Mouse (Mus musculus) layer of hippocampus, adult 18-20 months (tissue): ENCODE data around the gene Mybph. TPM values are rescaled to one million over a fixed set of nuclear protein-coding genes. Genes with fewer than 3 reads are reported as not detected.
"Not testable (repeated sequence)": the region's sequence is repeated elsewhere in the genome, so short reads cannot be mapped to it uniquely, and the experiment has no call there.

Experiments used
- DNase-seq, 2 experiments: peaks; one replicate each; pipeline ENCODE4 v3.0.0; 2022; ENCODE audit warnings: low spot score in 2 of 2
- total RNA-seq, 2 experiments: library from RNA; stranded (reverse); gene quantifications; 2 replicates each; pipeline ENCODE4 v1.2.3; 2021

The Mybph gene
- total RNA-seq, 2 experiments from 2014 or later = not detected

GRCm38 (mm10) chr1:134232326-134232725, 39.1 kb downstream of the Mybph start:
- no peak for DNase-seq

- DNase-seq = peak; percentile 52 to 71
Measured at GRCm38 (mm10) chr1:134232778-134233531, 39.7 kb downstream of the Mybph start.

GRCm38 (mm10) chr1:134233681-134234454, 40.6 kb downstream of the Mybph start:
- DNase-seq = no peak

- peak; percentile 67 to 83 for DNase-seq
Measured at GRCm38 (mm10) chr1:134234455-134235390, 41.5 kb downstream of the Mybph start.

GRCm38 (mm10) chr1:134235391-134235921, 42.2 kb downstream of the Mybph start, which contains the start of gene Adora1:
TSS of gene Adora1 (minus strand) at chr1:134235431.
- no peak for DNase-seq

GRCm38 (mm10) chr1:134236142-134236541, 42.9 kb downstream of the Mybph start:
- no peak for DNase-seq

- DNase-seq = no peak
Measured at GRCm38 (mm10) chr1:134237438-134237837, 44.2 kb downstream of the Mybph start.

- DNase-seq = no peak
Measured at GRCm38 (mm10) chr1:134240701-134241100, 47.5 kb downstream of the Mybph start.

- DNase-seq = no peak
Measured at GRCm38 (mm10) chr1:134241298-134241697, 48.0 kb downstream of the Mybph start.

- DNase-seq = no peak
Measured at GRCm38 (mm10) chr1:134242286-134242685, 49.0 kb downstream of the Mybph start.

- no peak for DNase-seq
Measured at GRCm38 (mm10) chr1:134243505-134243904, 50.3 kb downstream of the Mybph start.

GRCm38 (mm10) chr1:134243948-134244914, 51.0 kb downstream of the Mybph start:
- DNase-seq = peak; percentile 84 to 94

GRCm38 (mm10) chr1:134245004-134245717, 51.9 kb downstream of the Mybph start:
- DNase-seq = no peak

GRCm38 (mm10) chr1:134246590-134246989, 53.3 kb downstream of the Mybph start:
- peak in 1 of 2 experiments; percentile 59 for DNase-seq

- not testable (repeated sequence) for DNase-seq
Measured at GRCm38 (mm10) chr1:134249681-134250080, 56.4 kb downstream of the Mybph start.
